Mouse (Mus musculus): ENCODE measurements at regions not wholly inside any gene's neighbourhood (a gene's known extent, or its start where the extent isn't known, plus 50 kb on each side); places are given as distances from the start of the nearest gene placed in this dataset.

GRCm38 (mm10) chr1:77074926-77075885, 439.7 kb downstream of the Epha4 start:
- Histone ChIP-seq H3K4me1 (ENCODE audit: control insufficient read depth in 1 of 2, insufficient read depth in 2 of 2) (no peaks in the 10 kb centered on the region), H3K36me3 (replicated peaks in 1 of 2; ENCODE audit: control insufficient read depth in 1 of 2, insufficient read depth in 1 of 2, low read length in 1 of 2) (no peaks in the 10 kb centered on the region), H3K9ac (ENCODE audit: insufficient read depth, low read depth) (no peak overlapping the region), H3K4me3 (replicated peaks in 1 of 3; ENCODE audit: low read depth in 2 of 3, low read length in 2 of 3, poor library complexity in 1 of 3) (no peak overlapping the region), H3K9me3 (replicated peaks; ENCODE audit: low read length) (no peaks in the 10 kb centered on the region), H3K27ac (ENCODE audit: insufficient read depth, low read depth) (no peak overlapping the region), H3K4me2 (ENCODE audit: insufficient read depth, low read depth, poor library complexity, severe bottlenecking) (no peak overlapping the region), H3K79me2 (replicated peaks; ENCODE audit: control insufficient read depth, extremely low read depth, insufficient read depth, poor library complexity, severe bottlenecking) (no peaks in the 10 kb centered on the region), H3K27me3 (replicated peaks) (no peaks in the 10 kb centered on the region)
- TF ChIP-seq ZKSCAN1 (IDR thresholded peaks at IDR 0.05; ENCODE audit: borderline replicate concordance, low read depth, low read length) (no peak), MAFK (IDR thresholded peaks at IDR 0.05; ENCODE audit: insufficient replicate concordance, low read length) (no peak), ZMIZ1 (IDR thresholded peaks at IDR 0.05; ENCODE audit: low read depth, low read length) (no peak), MEF2A (IDR thresholded peaks at IDR 0.05; ENCODE audit: borderline replicate concordance, low read depth, low read length) (no peak), ZNF384 (IDR thresholded peaks at IDR 0.05; ENCODE audit: low read depth, low read length) (no peak), E2F4 (IDR thresholded peaks at IDR 0.05; ENCODE audit: insufficient replicate concordance, low read depth, low read length) (no peak), MAX (IDR thresholded peaks at IDR 0.05; ENCODE audit: low read length) (no peak), TCF12 (IDR thresholded peaks at IDR 0.05; ENCODE audit: low read depth, low read length) (no peak), JUND (conservative IDR thresholded peaks at IDR 0.05; ENCODE audit: low read depth, low read length) (no peak), GABPA (IDR thresholded peaks at IDR 0.05; ENCODE audit: insufficient replicate concordance, low read depth, low read length) (no peak), IRF4 (IDR thresholded peaks at IDR 0.05; ENCODE audit: low read depth, low read length) (no peak), NELFE (IDR thresholded peaks at IDR 0.05; ENCODE audit: low read depth, low read length) (no peak), UBTF (IDR thresholded peaks at IDR 0.05; ENCODE audit: low read depth, low read length) (no peak), ZC3H11A (IDR thresholded peaks at IDR 0.05; ENCODE audit: low read depth, low read length) (no peak), CHD1 (IDR thresholded peaks at IDR 0.05; ENCODE audit: low read depth, low read length) (no peak), JUN (IDR thresholded peaks at IDR 0.05; ENCODE audit: insufficient read depth, low read depth, low read length) (no peak)
- no peak for DNase-seq (ENCODE audit: extremely low read depth)
- dilution Hi-C loops (cut with MboI; ENCODE audit: extremely low pct_ligation_motif_present, extremely low pct_unique_long_range_greater_than_20kb, low sequenced_read_pairs) (no loop called here), in situ Hi-C loops (cut with MboI; ENCODE audit: low pct_ligation_motif_present, low pct_unique_long_range_greater_than_20kb, low sequenced_read_pairs) (loop anchor here (25.0 kb wide), 1 partner anchor 437 kb away; the partner anchor contains the start of gene Epha4)

DNA sequence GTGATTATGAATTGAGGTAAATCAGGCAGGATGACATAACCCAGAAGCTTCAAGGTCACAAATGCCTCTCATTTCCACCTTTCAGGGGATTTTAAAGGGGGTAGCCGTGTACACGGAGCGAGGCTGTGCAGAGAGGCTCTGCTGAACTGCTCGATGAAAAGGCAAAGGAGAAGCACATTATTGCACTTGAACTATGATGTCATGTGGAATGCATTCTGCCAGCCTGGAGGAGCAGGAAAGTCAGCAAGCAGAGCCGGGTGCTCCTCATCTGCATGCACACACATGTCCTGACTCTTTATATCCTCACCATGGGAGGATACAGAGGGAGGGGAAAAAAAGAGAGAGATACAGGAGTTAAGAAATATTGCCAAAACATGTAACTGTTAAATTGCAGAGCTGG, 434.1 kb downstream of the Epha4 start:
- Histone ChIP-seq H3K4me3 (replicated peaks in 1 of 3; ENCODE audit: low read depth in 2 of 3, low read length in 2 of 3, poor library complexity in 1 of 3) (no peak overlapping the region), H3K9ac (ENCODE audit: insufficient read depth, low read depth) (no peak overlapping the region), H3K4me2 (ENCODE audit: insufficient read depth, low read depth, poor library complexity, severe bottlenecking) (no peak overlapping the region), H3K4me1 (ENCODE audit: control insufficient read depth in 1 of 2, insufficient read depth in 2 of 2) (peaks cover 0 to 5% of the 10 kb centered on the region in 2 experiments; a peak in 1 of 4 replicates), H3K27ac (ENCODE audit: insufficient read depth, low read depth) (no peak overlapping the region), H3K36me3 (replicated peaks in 1 of 2; ENCODE audit: control insufficient read depth in 1 of 2, insufficient read depth in 1 of 2, low read length in 1 of 2) (no peaks in the 10 kb centered on the region), H3K79me2 (replicated peaks; ENCODE audit: control insufficient read depth, extremely low read depth, insufficient read depth, poor library complexity, severe bottlenecking) (no peaks in the 10 kb centered on the region), H3K27me3 (replicated peaks) (no peaks in the 10 kb centered on the region), H3K9me3 (replicated peaks; ENCODE audit: low read length) (no peaks in the 10 kb centered on the region)
- in situ Hi-C loops (cut with MboI; ENCODE audit: low pct_ligation_motif_present, low pct_unique_long_range_greater_than_20kb, low sequenced_read_pairs): loop anchor here (25.0 kb wide), 1 partner anchor 432 kb away; the partner anchor contains the start of gene Epha4
- dilution Hi-C loops (cut with MboI; ENCODE audit: extremely low pct_ligation_motif_present, extremely low pct_unique_long_range_greater_than_20kb, low sequenced_read_pairs): no loop called here
- no peak for DNase-seq (ENCODE audit: extremely low read depth)
- no peak for TF ChIP-seq MAZ (IDR thresholded peaks at IDR 0.05; ENCODE audit: low read depth, low read length)
- no peak for TF ChIP-seq GABPA (IDR thresholded peaks at IDR 0.05; ENCODE audit: insufficient replicate concordance, low read depth, low read length)
- TF ChIP-seq ZC3H11A (IDR thresholded peaks at IDR 0.05; ENCODE audit: low read depth, low read length): no peak
- TF ChIP-seq HCFC1 (IDR thresholded peaks at IDR 0.05; ENCODE audit: low read depth, low read length): no peak
- TF ChIP-seq SMC3 (IDR thresholded peaks at IDR 0.05; ENCODE audit: low read depth, low read length): no peak
- no peak for TF ChIP-seq IRF4 (IDR thresholded peaks at IDR 0.05; ENCODE audit: low read depth, low read length)
- TF ChIP-seq PAX5 (IDR thresholded peaks at IDR 0.05; ENCODE audit: low read length): no peak
- TF ChIP-seq POLR2AphosphoS2 (IDR thresholded peaks at IDR 0.05; ENCODE audit: low read depth, low read length): no peak
- TF ChIP-seq CHD2 (IDR thresholded peaks at IDR 0.05; ENCODE audit: low read length): no peak
- no peak for TF ChIP-seq ZMIZ1 (IDR thresholded peaks at IDR 0.05; ENCODE audit: low read depth, low read length)
- no peak for TF ChIP-seq ZNF384 (IDR thresholded peaks at IDR 0.05; ENCODE audit: low read depth, low read length)
- no peak for TF ChIP-seq BHLHE40 (IDR thresholded peaks at IDR 0.05; ENCODE audit: low read depth, low read length)
- TF ChIP-seq NRF1 (IDR thresholded peaks at IDR 0.05; ENCODE audit: low read depth, low read length): no peak
- no peak for TF ChIP-seq USF2 (conservative IDR thresholded peaks at IDR 0.05; ENCODE audit: low read depth, low read length)
- TF ChIP-seq TBP (conservative IDR thresholded peaks at IDR 0.05; ENCODE audit: low read depth, low read length): no peak

Data from CH12.LX (cell line).